Mouse (Mus musculus): Measurements from ENCODE around the gene Hist1h2ai. TPM values are rescaled to one million over a fixed set of nuclear protein-coding genes. Genes with fewer than 3 reads are reported as not detected.
"Not testable (repeated sequence)": the region's sequence is repeated elsewhere in the genome, so short reads cannot be mapped to it uniquely, and the experiment has no call there.

The Hist1h2ai gene
- polyA plus RNA-seq, 1 experiment from 2014 or later = 26.6 TPM

DNA sequence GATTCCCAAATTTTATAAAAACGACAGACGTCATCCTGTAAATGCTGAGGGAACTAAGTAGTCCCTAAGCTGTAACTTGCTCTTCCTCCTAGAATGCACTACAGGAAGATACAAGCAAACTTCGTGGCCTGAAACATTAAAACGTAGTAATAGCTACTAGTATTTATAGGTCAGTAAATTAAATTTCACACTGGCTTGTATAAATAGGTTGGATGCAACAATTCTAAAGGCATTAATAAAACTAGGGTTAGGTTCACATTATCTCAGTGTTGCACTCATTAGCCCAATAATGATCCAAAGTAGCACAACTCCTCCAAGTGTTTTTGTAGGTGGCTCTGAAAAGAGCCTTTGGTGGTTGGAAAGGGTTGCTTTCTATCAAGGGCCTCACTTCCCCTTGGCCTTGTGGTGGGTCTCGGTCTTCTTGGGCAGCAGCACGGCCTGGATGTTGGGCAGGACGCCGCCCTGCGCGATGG lies 36.9 kb downstream of the Hist1h2ai start:
- ATAC-seq (replicated peaks; ENCODE audit: insufficient number of reproducible peaks, low FRiP score, low TSS enrichment, low read depth) = no peak
- no peaks in the 10 kb centered on the region for H3K4me1 ChIP-seq (ENCODE audit: control insufficient read depth, insufficient read depth, low read length)
- DNase-seq (ENCODE audit: low spot score) = peak; percentile 59
- H3K9ac ChIP-seq (replicated peaks; ENCODE audit: low read length) = peak overlapping the region; percentile 70
- no peaks in the 10 kb centered on the region for H3K9me3 ChIP-seq (replicated peaks; ENCODE audit: control insufficient read depth, low read length)
- H3K4me3 ChIP-seq (ENCODE audit: low read depth, low read length) = peak overlapping the region; percentile 40
- no peaks in the 10 kb centered on the region for H3K36me3 ChIP-seq (replicated peaks; ENCODE audit: control insufficient read depth, insufficient read depth, low read depth, low read length)
- H3K4me2 ChIP-seq (ENCODE audit: low read depth, low read length) = peak overlapping the region; percentile 64
- H3K27me3 ChIP-seq (ENCODE audit: control insufficient read depth, insufficient read depth, low read length) = no peaks in the 10 kb centered on the region
- peak overlapping the region; percentile 89 for H3K27ac ChIP-seq (replicated peaks; ENCODE audit: low read depth, low read length)
- WGBS = 4% methylated on average over 9 of the region's 10 CpGs

- WGBS = under 1% methylated on average over 33 of the region's 50 CpGs
- H3K36me3 ChIP-seq (replicated peaks; ENCODE audit: control insufficient read depth, insufficient read depth, low read depth, low read length); H3K27me3 ChIP-seq (ENCODE audit: control insufficient read depth, insufficient read depth, low read length); H3K9me3 ChIP-seq (replicated peaks; ENCODE audit: control insufficient read depth, low read length); H3K4me1 ChIP-seq (ENCODE audit: control insufficient read depth, insufficient read depth, low read length): not testable (repeated sequence)
- ATAC-seq (replicated peaks; ENCODE audit: insufficient number of reproducible peaks, low FRiP score, low TSS enrichment, low read depth) (peak; percentile 93), DNase-seq (ENCODE audit: low spot score) (peak; percentile 94)
- Histone ChIP-seq H3K4me3 (ENCODE audit: low read depth, low read length) (peak within 1 kb of the TSS; percentile 40), H3K9ac (replicated peaks; ENCODE audit: low read length) (peak within 1 kb of the TSS; percentile 70), H3K4me2 (ENCODE audit: low read depth, low read length) (peak within 1 kb of the TSS; percentile 64), H3K27ac (replicated peaks; ENCODE audit: low read depth, low read length) (peak within 1 kb of the TSS; percentile 89)
Observed at GRCm38 (mm10) chr13:21753524-21754285, 37.5 kb downstream of the Hist1h2ai start, which contains the start of the genes Hist1h2ak and Hist1h2bn. Gene Hist1h2ak (minus strand): TSS chr13:21753827. Gene Hist1h2bn (plus strand): TSS chr13:21754123.

- H3K9me3 ChIP-seq (replicated peaks; ENCODE audit: control insufficient read depth, low read length); H3K27me3 ChIP-seq (ENCODE audit: control insufficient read depth, insufficient read depth, low read length); H3K36me3 ChIP-seq (replicated peaks; ENCODE audit: control insufficient read depth, insufficient read depth, low read depth, low read length); H3K4me1 ChIP-seq (ENCODE audit: control insufficient read depth, insufficient read depth, low read length); ATAC-seq (replicated peaks; ENCODE audit: insufficient number of reproducible peaks, low FRiP score, low TSS enrichment, low read depth): not testable (repeated sequence)
- WGBS = under 1% methylated on average over 10 of the region's 26 CpGs
- DNase-seq (ENCODE audit: low spot score) = peak; percentile 69
- peak overlapping the region; percentile 37 for H3K4me2 ChIP-seq (ENCODE audit: low read depth, low read length)
- H3K27ac ChIP-seq (replicated peaks; ENCODE audit: low read depth, low read length) = peak overlapping the region; percentile 81
- peak overlapping the region; percentile 40 for H3K4me3 ChIP-seq (ENCODE audit: low read depth, low read length)
- H3K9ac ChIP-seq (replicated peaks; ENCODE audit: low read length) = peak overlapping the region; percentile 53
Observed at GRCm38 (mm10) chr13:21754294-21755001, 38.2 kb downstream of the Hist1h2ai start.

- no peak overlapping the region for H3K4me2 ChIP-seq (ENCODE audit: low read depth, low read length)
- H3K9me3 ChIP-seq (replicated peaks; ENCODE audit: control insufficient read depth, low read length) = no peaks in the 10 kb centered on the region
- no peak overlapping the region for H3K4me3 ChIP-seq (ENCODE audit: low read depth, low read length)
- DNase-seq (ENCODE audit: low spot score) = no peak
- no peak for ATAC-seq (replicated peaks; ENCODE audit: insufficient number of reproducible peaks, low FRiP score, low TSS enrichment, low read depth)
- H3K36me3 ChIP-seq (replicated peaks; ENCODE audit: control insufficient read depth, insufficient read depth, low read depth, low read length) = no peaks in the 10 kb centered on the region
- WGBS = 62% methylated on average over 1 of the region's 1 CpGs
- no peaks in the 10 kb centered on the region for H3K4me1 ChIP-seq (ENCODE audit: control insufficient read depth, insufficient read depth, low read length)
- H3K27me3 ChIP-seq (ENCODE audit: control insufficient read depth, insufficient read depth, low read length) = no peaks in the 10 kb centered on the region
- H3K9ac ChIP-seq (replicated peaks; ENCODE audit: low read length) = no peak overlapping the region
- no peak overlapping the region for H3K27ac ChIP-seq (replicated peaks; ENCODE audit: low read depth, low read length)
Observed at GRCm38 (mm10) chr13:21755707-21756106, 39.5 kb downstream of the Hist1h2ai start.

Small RNAs within 50 kb of the gene (microRNA-seq; reads per million reads assigned to microRNA genes)
- gene Gm44357 (ENCODE audit: borderline number of aligned reads) = not detected
- gene Gm44367 (ENCODE audit: borderline number of aligned reads) = not detected
- gene Gm44454 (ENCODE audit: borderline number of aligned reads) = not detected

Other genes starting within 250 kb of the Hist1h2ai start
- 1.9 and 3.1 TPM in 2 replicates for gene Nkapl, start 247.9 kb upstream of the Hist1h2ai start, polyA plus RNA-seq (2014; fragmentation: Nextera tagmentation; extraction: Ambion mirVana)
- 3.8 and 4.2 TPM in 2 replicates for gene Zkscan4, start 237.5 kb upstream of the Hist1h2ai start, polyA plus RNA-seq (2014; fragmentation: Nextera tagmentation; extraction: Ambion mirVana)
- gene Gm10065, start 237.0 kb upstream of the Hist1h2ai start, polyA plus RNA-seq (2014; fragmentation: Nextera tagmentation; extraction: Ambion mirVana) = not detected in 2 replicates
- 0.35 and 0.41 TPM in 2 replicates for gene AK157302, start 221.2 kb upstream of the Hist1h2ai start, polyA plus RNA-seq (2014; fragmentation: Nextera tagmentation; extraction: Ambion mirVana)
- 1.9 and 5.2 TPM in 2 replicates for gene Gm11273, start 215.0 kb upstream of the Hist1h2ai start, polyA plus RNA-seq (2014; fragmentation: Nextera tagmentation; extraction: Ambion mirVana)
- gene Zkscan8, start 185.3 kb upstream of the Hist1h2ai start, polyA plus RNA-seq (2014; fragmentation: Nextera tagmentation; extraction: Ambion mirVana) = 8.7 and 11.9 TPM in 2 replicates
- gene Olfr1366, start 173.6 kb upstream of the Hist1h2ai start, polyA plus RNA-seq (2014; fragmentation: Nextera tagmentation; extraction: Ambion mirVana) = 0.13 and 0.24 TPM in 2 replicates
- not detected in 2 replicates for gene Olfr1535, start 156.5 kb upstream of the Hist1h2ai start, polyA plus RNA-seq (2014; fragmentation: Nextera tagmentation; extraction: Ambion mirVana)
- not detected in 2 replicates for gene Olfr1364, start 134.7 kb upstream of the Hist1h2ai start, polyA plus RNA-seq (2014; fragmentation: Nextera tagmentation; extraction: Ambion mirVana)
- gene Olfr1362, start 102.4 kb upstream of the Hist1h2ai start, polyA plus RNA-seq (2014; fragmentation: Nextera tagmentation; extraction: Ambion mirVana) = not detected in 2 replicates
- not detected in 2 replicates for gene Olfr11, start 73.9 kb upstream of the Hist1h2ai start, polyA plus RNA-seq (2014; fragmentation: Nextera tagmentation; extraction: Ambion mirVana)
- not detected in 2 replicates for gene Olfr1361, start 53.0 kb upstream of the Hist1h2ai start, polyA plus RNA-seq (2014; fragmentation: Nextera tagmentation; extraction: Ambion mirVana)
- gene Olfr1360, start 39.0 kb upstream of the Hist1h2ai start, polyA plus RNA-seq (2014; fragmentation: Nextera tagmentation; extraction: Ambion mirVana) = not detected in 2 replicates
- gene Olfr1359, start 18.3 kb upstream of the Hist1h2ai start, polyA plus RNA-seq (2014; fragmentation: Nextera tagmentation; extraction: Ambion mirVana) = not detected in 2 replicates
- gene Hist1h2bl, start 279 bp upstream of the Hist1h2ai start, polyA plus RNA-seq (2014; fragmentation: Nextera tagmentation; extraction: Ambion mirVana) = 4.6 TPM in 2 replicates
- 9.7 and 14.7 TPM in 2 replicates for gene Hist1h3h, start 1.2 kb downstream of the Hist1h2ai start, polyA plus RNA-seq (2014; fragmentation: Nextera tagmentation; extraction: Ambion mirVana)
- gene Hist1h2bm, start 5.6 kb downstream of the Hist1h2ai start, polyA plus RNA-seq (2014; fragmentation: Nextera tagmentation; extraction: Ambion mirVana) = 6.3 and 6.4 TPM in 2 replicates
- 1.4 and 2.7 TPM in 2 replicates for gene Hist1h4j, start 18.6 kb downstream of the Hist1h2ai start, polyA plus RNA-seq (2014; fragmentation: Nextera tagmentation; extraction: Ambion mirVana)
- 7.7 and 8.5 TPM in 2 replicates for gene Hist1h4k, start 34.1 kb downstream of the Hist1h2ai start, polyA plus RNA-seq (2014; fragmentation: Nextera tagmentation; extraction: Ambion mirVana)
- 10.4 and 12.0 TPM in 2 replicates for gene Hist1h2ak, start 37.4 kb downstream of the Hist1h2ai start, polyA plus RNA-seq (2014; fragmentation: Nextera tagmentation; extraction: Ambion mirVana)
- gene Hist1h2bn, start 37.7 kb downstream of the Hist1h2ai start, polyA plus RNA-seq (2014; fragmentation: Nextera tagmentation; extraction: Ambion mirVana) = 1.2 and 1.9 TPM in 2 replicates
- gene Hist1h1b, start 64.2 kb downstream of the Hist1h2ai start, polyA plus RNA-seq (2014; fragmentation: Nextera tagmentation; extraction: Ambion mirVana) = 20.2 and 23.6 TPM in 2 replicates
- gene Hist1h3i, start 66.9 kb downstream of the Hist1h2ai start, polyA plus RNA-seq (2014; fragmentation: Nextera tagmentation; extraction: Ambion mirVana) = 270 and 294 TPM in 2 replicates
- 3.7 and 7.3 TPM in 2 replicates for gene Hist1h2an, start 70.8 kb downstream of the Hist1h2ai start, polyA plus RNA-seq (2014; fragmentation: Nextera tagmentation; extraction: Ambion mirVana)
- gene Hist1h2bp, start 71.0 kb downstream of the Hist1h2ai start, polyA plus RNA-seq (2014; fragmentation: Nextera tagmentation; extraction: Ambion mirVana) = 3.1 and 3.8 TPM in 2 replicates
- gene Hist1h2bq, start 93.8 kb downstream of the Hist1h2ai start, polyA plus RNA-seq (2014; fragmentation: Nextera tagmentation; extraction: Ambion mirVana) = 23.5 and 23.8 TPM in 2 replicates
- 2.8 TPM in 1 of 2 replicates, not detected in the other for gene Hist1h2ao, start 94.0 kb downstream of the Hist1h2ai start, polyA plus RNA-seq (2014; fragmentation: Nextera tagmentation; extraction: Ambion mirVana)
- gene Hist1h4m, start 95.3 kb downstream of the Hist1h2ai start, polyA plus RNA-seq (2014; fragmentation: Nextera tagmentation; extraction: Ambion mirVana) = not detected in 2 replicates
- 13.9 and 16.6 TPM in 2 replicates for gene Hist1h4n, start 115.8 kb downstream of the Hist1h2ai start, polyA plus RNA-seq (2014; fragmentation: Nextera tagmentation; extraction: Ambion mirVana)
- 5,875 and 5,942 TPM in 2 replicates for gene Hist1h2ap, start 117.1 kb downstream of the Hist1h2ai start, polyA plus RNA-seq (2014; fragmentation: Nextera tagmentation; extraction: Ambion mirVana)
- gene Hist1h2br, start 117.3 kb downstream of the Hist1h2ai start, polyA plus RNA-seq (2014; fragmentation: Nextera tagmentation; extraction: Ambion mirVana) = 23.1 and 25.1 TPM in 2 replicates
- 28.2 and 30.4 TPM in 2 replicates for gene Zfp184, start 228.7 kb downstream of the Hist1h2ai start, polyA plus RNA-seq (2014; fragmentation: Nextera tagmentation; extraction: Ambion mirVana)

Data from embryonic facial prominence, embryonic 11.5 days (tissue).